In genomic region chr11:74897678-74898516, GRCm38 (mm10) we compare ENCODE assay signal across 8 mouse cellular contexts. TPM values are rescaled to one million over a fixed set of nuclear protein-coding genes. Genes with fewer than 3 reads are reported as not detected.
DNase-seq lines count a peak whose midpoint lies in the region; ATAC-seq lines count a peak whose summit lies in the region.

TSS of gene Tsr1 (plus strand) at chr11:74898071.

- ATAC-seq in embryonic facial prominence, embryonic 14.5 days (ENCODE audit: low read depth), result peak; percentile 92
- peak; percentile 92 for ATAC-seq in monocyte, adult 5-6 weeks (replicated peaks; ENCODE audit: insufficient number of reproducible peaks, low FRiP score, low TSS enrichment, poor library complexity, severe bottlenecking)

- peak within 1 kb of the TSS; percentile 88 for H3K4me3 ChIP-seq in embryonic facial prominence, embryonic 14.5 days (ENCODE audit: low read depth, low read length)

- H3K4me2 ChIP-seq in embryonic facial prominence, embryonic 14.5 days (ENCODE audit: low read depth, low read length), result peak within 1 kb of the TSS; percentile 76

- no peaks in the 10 kb centered on the region for H3K27me3 ChIP-seq in embryonic facial prominence, embryonic 14.5 days (replicated peaks; ENCODE audit: control insufficient read depth, insufficient read depth, low read length)

- H3K9ac ChIP-seq in embryonic facial prominence, embryonic 14.5 days (ENCODE audit: low read depth, low read length), result peak within 1 kb of the TSS; percentile 85

- H3K9me3 ChIP-seq in embryonic facial prominence, embryonic 14.5 days (ENCODE audit: control insufficient read depth, low read length), result no peaks in the 10 kb centered on the region

- DNase-seq in 416B (ENCODE audit: low read depth) (peak; percentile 97), liver (peak; percentile 90)
- peak; percentile 71 to 77 for DNase-seq in adrenal gland, postnatal 4 days (ENCODE audit: low spot score in 2 of 2)
- DNase-seq in embryonic facial prominence, embryonic 14.5 days (ENCODE audit: low spot score), result peak; percentile 97
- peak; percentile 83 for DNase-seq in heart, adult 8-10 months (ENCODE audit: low spot score)
- DNase-seq in kidney, adult 9 months, result peak; percentile 93
- DNase-seq in spleen, postnatal 4 days (ENCODE audit: low spot score in 2 of 2), result peak; percentile 86 to 92

- WGBS in embryonic facial prominence, embryonic 14.5 days, result under 1% methylated on average over 54 of the region's 54 CpGs

- H3K27ac ChIP-seq in embryonic facial prominence, embryonic 14.5 days (replicated peaks; ENCODE audit: low read depth, low read length), result peak within 1 kb of the TSS; percentile 77

- H3K36me3 ChIP-seq in embryonic facial prominence, embryonic 14.5 days (ENCODE audit: control insufficient read depth, insufficient read depth, low read length), result peaks cover 37% of the 10 kb centered on the region

- H3K4me1 ChIP-seq in embryonic facial prominence, embryonic 14.5 days (ENCODE audit: control insufficient read depth, insufficient read depth, low read length), result peaks cover 10% of the 10 kb centered on the region

RNA-seq across cellular contexts. Expression of gene Tsr1, which starts in this region (rescaled TPM):
- total RNA-seq in adrenal gland, postnatal 4 days (2021), result 10 to 100 TPM; 39.7 to 42.3 TPM
- 48.1 and 49.5 TPM in 2 replicates for polyA plus RNA-seq in embryonic facial prominence, embryonic 14.5 days (2014; fragmentation: Nextera tagmentation; extraction: Ambion mirVana)
- total RNA-seq in heart, adult 8-10 months (2022), result 10 to 100 TPM; 17.5 to 19.3 (median 17.8) TPM
- total RNA-seq in monocyte, adult 5-6 weeks (2017), result 26.3 to 41.9 TPM (median 28.8 TPM) in 3 replicates

Comparison
In these comparisons a context has a peak if more than half of its experiments do, and no peak if none do; other contexts are left out.
1. Peak in every context shown above with its lines: DNase-seq, ATAC-seq, H3K4me3 ChIP-seq and H3K27ac ChIP-seq.